Mouse (Mus musculus) MN1 (cell line): Measurements from ENCODE around the gene Mapk10.

Source experiments
- DNase-seq: peaks from one replicate; pipeline ENCODE4 v3.0.0-alpha.2; 2016; ENCODE audit warnings: low spot score

Mapk10 gene

GRCm38 (mm10) chr5:103164022-103164421 lies 47.1 kb downstream of the Mapk10 start:
- DNase-seq: no peak

GRCm38 (mm10) chr5:103161574-103161973 lies 49.6 kb downstream of the Mapk10 start:
- DNase-seq: no peak

GRCm38 (mm10) chr5:103161196-103161540 lies 50.0 kb downstream of the Mapk10 start:
- peak; percentile 58 for DNase-seq

GRCm38 (mm10) chr5:103160314-103161195 lies 50.6 kb downstream of the Mapk10 start:
- peak; percentile 30 for DNase-seq

- DNase-seq: no peak
Measured at GRCm38 (mm10) chr5:103140935-103141334, 70.2 kb downstream of the Mapk10 start.

- DNase-seq: no peak
Measured at GRCm38 (mm10) chr5:103134839-103135238, 76.3 kb downstream of the Mapk10 start.

- no peak for DNase-seq
Measured at GRCm38 (mm10) chr5:103133626-103134025, 77.5 kb downstream of the Mapk10 start.

- no peak for DNase-seq
Measured at GRCm38 (mm10) chr5:103132814-103133213, 78.3 kb downstream of the Mapk10 start.

- no peak for DNase-seq
Measured at GRCm38 (mm10) chr5:103119618-103120017, 91.5 kb downstream of the Mapk10 start.

GRCm38 (mm10) chr5:103115571-103115970 lies 95.6 kb downstream of the Mapk10 start:
- no peak for DNase-seq

GRCm38 (mm10) chr5:103112471-103112870 lies 98.7 kb downstream of the Mapk10 start:
- no peak for DNase-seq

- no peak for DNase-seq
Measured at GRCm38 (mm10) chr5:103109409-103109808, 101.7 kb downstream of the Mapk10 start.

GRCm38 (mm10) chr5:103105441-103106414 lies 105.4 kb downstream of the Mapk10 start:
- no peak for DNase-seq

- DNase-seq: no peak
Measured at GRCm38 (mm10) chr5:103104082-103104481, 107.1 kb downstream of the Mapk10 start.

GRCm38 (mm10) chr5:103102876-103103393 lies 108.2 kb downstream of the Mapk10 start:
- no peak for DNase-seq

- DNase-seq: no peak
Measured at GRCm38 (mm10) chr5:103102176-103102575, 109.0 kb downstream of the Mapk10 start.

- no peak for DNase-seq
Measured at GRCm38 (mm10) chr5:103094166-103094565, 117.0 kb downstream of the Mapk10 start.

GRCm38 (mm10) chr5:103085844-103086243 lies 125.3 kb downstream of the Mapk10 start:
- no peak for DNase-seq

- DNase-seq: no peak
Measured at GRCm38 (mm10) chr5:103075451-103075850, 135.7 kb downstream of the Mapk10 start.

GRCm38 (mm10) chr5:103072200-103072825 lies 138.8 kb downstream of the Mapk10 start:
- DNase-seq: no peak

- no peak for DNase-seq
Measured at GRCm38 (mm10) chr5:103071006-103071612, 140.0 kb downstream of the Mapk10 start.
